Mouse (Mus musculus): Measurements from ENCODE around the gene Cxcl1. TPM values are rescaled to one million over a fixed set of nuclear protein-coding genes. Genes with fewer than 3 reads are reported as not detected.

Gene Cxcl1
- total and polyA plus RNA-seq, 2 experiments from 2014 or later = 0.78 TPM; not detected in 1

DNA sequence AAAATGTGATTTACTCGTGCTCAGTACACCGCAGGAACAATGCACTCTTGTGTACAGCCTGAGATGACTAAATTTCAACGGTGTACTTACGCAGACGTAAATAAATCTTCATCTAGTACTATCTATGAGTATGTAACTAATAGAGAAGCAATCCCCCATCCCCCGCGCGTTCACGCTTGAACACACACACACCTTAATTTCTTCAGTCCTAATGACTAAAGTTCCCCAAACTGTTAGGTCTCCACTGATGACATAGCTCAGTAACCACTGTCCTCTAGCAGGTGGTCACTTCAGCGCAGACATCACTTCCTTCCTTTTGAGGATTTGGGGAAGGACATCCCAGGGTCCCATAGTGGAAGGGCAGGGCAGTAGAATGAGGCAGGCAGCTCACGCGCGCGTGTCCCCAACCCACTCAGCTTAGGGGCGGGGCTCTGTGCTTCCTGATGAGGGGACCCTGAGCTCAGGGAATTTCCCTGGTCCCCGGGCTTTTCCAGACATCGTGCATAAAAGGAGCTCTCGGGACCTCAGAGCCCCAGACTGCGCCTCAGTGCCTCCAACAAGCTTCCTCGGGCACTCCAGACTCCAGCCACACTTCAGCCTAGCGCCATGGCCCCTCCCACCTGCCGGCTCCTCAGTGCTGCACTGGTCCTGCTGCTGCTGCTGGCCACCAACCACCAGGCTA is 12.4 kb downstream of the Cxcl1 start, which contains the start of gene Cxcl2:
Gene Cxcl2 (plus strand): TSS at position 533 of the 682 bp plus-strand sequence.
- peaks cover 3% of the 10 kb centered on the region; the same call in 1 of the 2 replicates for H3K4me1 ChIP-seq (ENCODE audit: insufficient read depth, low read length)
- H3K27me3 ChIP-seq (ENCODE audit: insufficient read depth, low read length) = no peaks in the 10 kb centered on the region
- peak; percentile 61 for ATAC-seq (ENCODE audit: low FRiP score)
- H3K27ac ChIP-seq (ENCODE audit: low read depth, low read length) = no peak within 1 kb of the TSS
- peak within 1 kb of the TSS; percentile 40 for H3K4me3 ChIP-seq (ENCODE audit: low read depth, low read length)
- H3K36me3 ChIP-seq (ENCODE audit: insufficient read depth, low read length) = no peaks in the 10 kb centered on the region
- 7% methylated on average over 22 of the region's 22 CpGs for WGBS
- H3K4me2 ChIP-seq (ENCODE audit: low read depth, low read length, poor library complexity, severe bottlenecking) = peak within 1 kb of the TSS; percentile 92
- no peak for DNase-seq (ENCODE audit: low spot score)
- no peak within 1 kb of the TSS for H3K9ac ChIP-seq (replicated peaks; ENCODE audit: low read length, poor library complexity, severe bottlenecking)
- no peaks in the 10 kb centered on the region for H3K9me3 ChIP-seq (ENCODE audit: low read length)
- TF ChIP-seq CTCF (IDR thresholded peaks at IDR 0.05) = no peak

DNA sequence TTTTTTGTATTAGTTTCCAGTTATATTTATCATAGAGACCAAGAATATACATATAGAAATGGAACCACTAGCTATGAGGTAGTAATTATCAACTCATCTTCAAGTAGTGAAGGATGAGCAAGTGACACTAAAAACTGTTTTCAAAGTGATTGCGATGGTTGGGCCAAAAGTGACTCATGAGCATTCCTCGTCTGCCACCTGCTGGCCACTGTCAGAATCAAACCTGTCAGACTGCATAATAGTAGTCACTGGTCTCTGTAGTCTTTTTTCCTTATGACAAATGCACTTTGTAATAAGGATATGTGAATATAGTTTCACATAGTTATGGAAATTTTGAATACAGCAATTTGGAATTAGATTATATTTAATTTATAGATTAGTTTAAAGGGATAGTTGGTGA is 17.9 kb downstream of the Cxcl1 start:
- H3K4me2 ChIP-seq (ENCODE audit: low read depth, low read length, poor library complexity, severe bottlenecking) = no peak overlapping the region
- peak; percentile 65 for ATAC-seq (ENCODE audit: low FRiP score)
- 0% methylated on average over 2 of the region's 2 CpGs for WGBS
- no peak overlapping the region for H3K9ac ChIP-seq (replicated peaks; ENCODE audit: low read length, poor library complexity, severe bottlenecking)
- no peak overlapping the region for H3K4me3 ChIP-seq (ENCODE audit: low read depth, low read length)
- H3K36me3 ChIP-seq (ENCODE audit: insufficient read depth, low read length) = no peaks in the 10 kb centered on the region
- peak; percentile 87 for DNase-seq (ENCODE audit: low spot score)
- no peaks in the 10 kb centered on the region for H3K9me3 ChIP-seq (ENCODE audit: low read length)
- no peaks in the 10 kb centered on the region for H3K4me1 ChIP-seq (ENCODE audit: insufficient read depth, low read length)
- no peak overlapping the region for H3K27ac ChIP-seq (ENCODE audit: low read depth, low read length)
- peak; percentile 95 for TF ChIP-seq CTCF (IDR thresholded peaks at IDR 0.05)
- H3K27me3 ChIP-seq (ENCODE audit: insufficient read depth, low read length) = no peaks in the 10 kb centered on the region

DNA sequence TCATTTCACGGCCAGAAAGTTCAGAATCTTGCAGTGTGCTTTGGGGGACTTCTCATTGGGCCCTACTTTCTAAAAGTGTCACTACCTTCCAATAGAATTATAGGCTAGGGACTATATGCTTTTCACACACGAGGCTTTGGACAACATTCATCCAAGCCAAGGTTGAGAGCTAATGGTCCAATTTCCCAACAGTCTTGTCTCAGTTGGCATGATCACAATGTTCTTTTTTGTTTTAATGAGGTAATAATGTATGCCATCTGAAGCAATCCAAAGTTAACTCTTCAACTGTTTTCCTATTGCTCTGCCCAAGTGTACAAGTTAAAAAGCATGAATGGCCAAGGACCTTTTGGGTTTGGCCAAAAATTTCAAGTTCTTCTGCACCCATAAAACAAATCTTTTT is 28.5 kb downstream of the Cxcl1 start:
- Histone ChIP-seq H3K4me2 (ENCODE audit: low read depth, low read length, poor library complexity, severe bottlenecking) (no peak overlapping the region), H3K27me3 (ENCODE audit: insufficient read depth, low read length) (no peaks in the 10 kb centered on the region), H3K4me1 (ENCODE audit: insufficient read depth, low read length) (no peaks in the 10 kb centered on the region), H3K9me3 (ENCODE audit: low read length) (no peaks in the 10 kb centered on the region), H3K4me3 (ENCODE audit: low read depth, low read length) (no peak overlapping the region), H3K27ac (ENCODE audit: low read depth, low read length) (no peak overlapping the region), H3K36me3 (ENCODE audit: insufficient read depth, low read length) (no peaks in the 10 kb centered on the region), H3K9ac (replicated peaks; ENCODE audit: low read length, poor library complexity, severe bottlenecking) (no peak overlapping the region)
- no peak for TF ChIP-seq CTCF (IDR thresholded peaks at IDR 0.05)
- ATAC-seq (ENCODE audit: low FRiP score) (no peak), DNase-seq (ENCODE audit: low spot score) (no peak)
- 78% methylated on average over 2 of the region's 2 CpGs for WGBS

DNA sequence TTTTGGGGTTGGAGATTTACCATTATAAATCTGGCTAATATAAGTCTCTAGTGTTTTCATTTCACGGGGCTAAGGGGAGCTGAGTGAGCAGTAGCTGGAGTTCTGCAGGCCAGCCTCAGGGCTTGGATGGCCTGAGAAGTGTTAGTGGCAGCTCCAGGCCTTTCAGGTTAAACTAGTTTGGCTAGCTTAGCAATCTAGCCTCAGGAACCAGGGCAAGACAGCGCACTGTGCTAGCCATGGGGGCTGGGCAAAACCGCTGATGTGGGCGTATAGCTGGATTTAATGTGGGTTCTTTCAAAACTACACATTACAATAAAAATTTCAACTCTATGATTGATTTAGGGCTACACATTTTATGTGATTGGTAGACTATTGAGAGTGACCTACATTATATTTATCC is 31.9 kb downstream of the Cxcl1 start:
- Histone ChIP-seq H3K4me3 (ENCODE audit: low read depth, low read length) (no peak overlapping the region), H3K27ac (ENCODE audit: low read depth, low read length) (no peak overlapping the region), H3K36me3 (ENCODE audit: insufficient read depth, low read length) (no peaks in the 10 kb centered on the region), H3K9ac (replicated peaks; ENCODE audit: low read length, poor library complexity, severe bottlenecking) (no peak overlapping the region), H3K9me3 (ENCODE audit: low read length) (no peaks in the 10 kb centered on the region), H3K4me1 (ENCODE audit: insufficient read depth, low read length) (no peaks in the 10 kb centered on the region), H3K27me3 (ENCODE audit: insufficient read depth, low read length) (no peaks in the 10 kb centered on the region), H3K4me2 (ENCODE audit: low read depth, low read length, poor library complexity, severe bottlenecking) (no peak overlapping the region)
- DNase-seq (ENCODE audit: low spot score) (no peak), ATAC-seq (ENCODE audit: low FRiP score) (no peak)
- TF ChIP-seq CTCF (IDR thresholded peaks at IDR 0.05) = no peak
- WGBS = 97% methylated on average over 4 of the region's 4 CpGs

DNA sequence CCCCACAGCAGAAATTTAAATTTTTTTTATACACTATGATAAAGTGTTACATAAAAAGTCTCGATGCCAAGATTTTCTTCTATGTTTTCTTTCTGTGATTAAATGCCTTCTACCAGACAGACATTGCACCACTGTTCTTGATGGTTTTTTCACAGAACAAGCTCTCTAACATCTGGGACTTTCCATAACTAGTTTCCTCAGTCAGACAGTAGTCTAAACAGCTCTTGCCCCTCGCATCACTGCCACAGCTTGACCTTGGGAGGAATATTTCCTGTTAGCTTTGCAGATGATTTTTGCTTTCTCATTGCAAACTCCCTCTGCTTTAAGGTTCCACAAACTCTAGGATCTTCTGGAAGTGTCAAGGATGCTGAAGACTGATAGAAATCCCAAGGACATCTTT is 39.5 kb downstream of the Cxcl1 start:
- Histone ChIP-seq H3K27ac (ENCODE audit: low read depth, low read length) (peak overlapping the region; percentile 98), H3K4me1 (ENCODE audit: insufficient read depth, low read length) (0 out of 2 replicates have a peak, but pooled peaks cover 3% of the 10 kb centered on the region), H3K36me3 (ENCODE audit: insufficient read depth, low read length) (no peaks in the 10 kb centered on the region), H3K9ac (replicated peaks; ENCODE audit: low read length, poor library complexity, severe bottlenecking) (peak overlapping the region; percentile 93), H3K4me2 (ENCODE audit: low read depth, low read length, poor library complexity, severe bottlenecking) (peak overlapping the region; percentile 65), H3K9me3 (ENCODE audit: low read length) (no peaks in the 10 kb centered on the region), H3K4me3 (ENCODE audit: low read depth, low read length) (peak overlapping the region; percentile 75), H3K27me3 (ENCODE audit: insufficient read depth, low read length) (no peaks in the 10 kb centered on the region)
- DNase-seq (ENCODE audit: low spot score) = no peak
- TF ChIP-seq CTCF (IDR thresholded peaks at IDR 0.05) = no peak
- peak; percentile 12; the same call in 1 of the 2 replicates for ATAC-seq (ENCODE audit: low FRiP score)
- WGBS = 52% methylated on average over 2 of the region's 2 CpGs
